Mouse (Mus musculus): ENCODE data around the gene Plin1.

Plin1 gene

DNA sequence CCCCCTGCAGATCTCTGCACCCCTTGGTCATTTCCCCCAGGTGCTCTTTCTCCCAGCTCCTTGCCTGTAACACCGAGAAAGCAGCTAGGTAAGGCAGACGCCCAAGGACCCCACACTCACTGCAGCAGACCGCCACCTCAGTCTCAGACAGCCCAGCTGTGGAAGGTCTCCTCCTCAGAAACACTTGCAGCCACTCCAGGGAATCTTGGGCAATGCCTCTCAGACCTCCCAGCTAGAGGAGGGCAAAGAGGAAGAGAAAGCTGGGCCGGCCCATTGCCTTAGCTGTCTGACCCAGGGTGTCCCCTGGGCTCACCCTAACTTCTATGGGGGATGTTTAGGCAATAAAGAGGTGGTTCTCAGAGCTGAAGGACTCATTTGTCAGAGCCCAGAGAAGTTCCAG is at the start of gene Plin1:
Plin1 (minus strand) TSS at position 282 of the 400 bp plus-strand sequence.
- DNase-seq (ENCODE audit: low spot score in 2 of 2) = no peak

DNA sequence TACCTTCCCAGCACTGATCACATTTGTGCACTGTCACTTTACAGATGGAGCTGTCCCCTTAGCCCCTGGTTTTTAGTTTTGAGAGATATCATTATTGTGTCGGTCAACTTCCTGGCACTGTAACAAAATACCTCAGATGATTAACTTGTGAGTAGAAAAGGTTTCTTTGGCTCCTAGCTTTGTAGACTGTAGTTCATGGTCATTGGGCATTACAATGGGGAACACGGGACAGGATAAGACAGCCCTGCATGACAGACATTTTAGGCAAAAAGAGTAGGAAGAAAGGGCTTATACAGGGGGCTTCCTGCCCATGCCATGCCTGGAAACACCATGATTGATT is 49.8 kb upstream of the Plin1 start:
- no peak for DNase-seq (ENCODE audit: low spot score in 2 of 2)

DNA sequence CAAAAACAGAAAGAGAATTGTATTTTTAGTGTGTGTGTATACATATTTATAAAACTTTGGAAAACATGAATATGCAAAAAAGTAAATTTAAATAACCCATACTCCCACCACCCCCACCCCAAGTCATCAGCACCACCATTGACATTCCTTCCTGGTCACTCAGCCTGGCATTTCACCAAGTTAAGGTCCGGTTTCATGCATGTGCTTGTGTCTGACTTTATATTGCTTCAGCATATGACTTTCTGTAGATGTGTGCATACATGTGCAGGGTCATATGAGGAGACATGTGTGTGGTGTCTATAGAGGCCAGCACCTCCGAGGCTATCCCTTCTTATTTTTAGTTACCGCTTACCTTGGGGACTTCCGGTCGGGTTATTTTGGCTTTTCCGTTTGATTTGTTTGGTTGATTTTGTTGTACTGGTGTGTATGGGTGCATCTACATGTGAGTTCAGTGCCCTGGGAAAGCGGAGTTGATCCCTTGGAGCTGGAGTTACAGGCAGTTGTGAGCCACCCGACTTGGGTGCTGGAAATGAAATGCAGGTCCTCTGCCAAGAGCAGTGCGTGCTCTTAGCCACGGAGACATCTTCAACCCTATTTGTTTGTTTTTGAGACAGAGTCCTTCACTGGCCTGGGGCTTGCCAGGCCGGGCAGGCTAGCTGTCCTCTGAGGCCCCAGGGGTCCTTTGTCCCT is 49.3 kb upstream of the Plin1 start:
- DNase-seq (ENCODE audit: low spot score in 2 of 2) = no peak

DNA sequence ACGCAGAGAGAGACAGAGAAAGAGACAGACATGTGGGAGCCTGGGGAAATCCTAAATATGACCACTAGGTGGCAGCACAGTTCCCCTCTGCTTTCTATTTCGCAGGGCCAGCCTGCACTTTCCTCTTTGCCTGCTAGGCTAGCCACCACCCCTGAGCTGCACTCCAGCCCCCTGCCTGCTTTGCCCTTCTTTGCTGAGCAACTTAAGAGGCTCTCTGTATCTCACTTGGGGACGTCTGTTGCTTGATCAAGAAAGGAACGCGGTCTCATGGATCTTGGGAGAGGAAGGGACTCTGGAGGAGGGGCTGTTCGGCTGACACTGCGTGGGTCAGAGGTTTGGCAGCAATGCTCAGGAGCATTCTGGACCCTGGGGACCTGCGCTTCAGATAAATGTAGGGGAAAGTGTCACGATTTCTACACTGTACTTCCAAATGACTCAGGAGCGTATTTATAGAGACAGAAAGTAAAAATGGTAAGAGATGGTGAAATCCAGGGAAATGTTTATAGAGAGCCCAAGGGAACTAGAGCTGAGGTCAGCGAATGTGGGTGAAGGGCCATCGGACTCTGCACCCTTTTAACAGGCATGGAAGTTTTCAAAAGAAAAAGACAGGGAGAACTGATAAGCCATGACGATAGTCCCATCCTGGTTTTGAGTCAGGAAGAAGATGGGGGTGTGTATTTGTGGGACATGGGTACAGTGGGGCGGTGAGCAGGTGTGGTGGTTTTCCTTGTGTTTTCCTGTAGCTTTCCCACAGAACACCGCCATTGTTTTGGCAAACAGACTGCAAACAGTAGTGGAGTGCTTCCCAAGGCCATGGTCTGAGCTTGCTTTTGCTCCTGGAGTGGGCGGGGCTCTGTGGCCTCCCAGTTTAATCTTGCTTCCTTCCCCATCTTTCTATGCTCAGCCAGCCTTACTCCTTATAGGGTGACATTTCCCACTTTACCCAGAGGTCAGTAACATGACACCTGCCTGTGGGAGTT is 48.2 kb upstream of the Plin1 start:
- peak; percentile 48 to 53 for DNase-seq (ENCODE audit: low spot score in 2 of 2)

DNA sequence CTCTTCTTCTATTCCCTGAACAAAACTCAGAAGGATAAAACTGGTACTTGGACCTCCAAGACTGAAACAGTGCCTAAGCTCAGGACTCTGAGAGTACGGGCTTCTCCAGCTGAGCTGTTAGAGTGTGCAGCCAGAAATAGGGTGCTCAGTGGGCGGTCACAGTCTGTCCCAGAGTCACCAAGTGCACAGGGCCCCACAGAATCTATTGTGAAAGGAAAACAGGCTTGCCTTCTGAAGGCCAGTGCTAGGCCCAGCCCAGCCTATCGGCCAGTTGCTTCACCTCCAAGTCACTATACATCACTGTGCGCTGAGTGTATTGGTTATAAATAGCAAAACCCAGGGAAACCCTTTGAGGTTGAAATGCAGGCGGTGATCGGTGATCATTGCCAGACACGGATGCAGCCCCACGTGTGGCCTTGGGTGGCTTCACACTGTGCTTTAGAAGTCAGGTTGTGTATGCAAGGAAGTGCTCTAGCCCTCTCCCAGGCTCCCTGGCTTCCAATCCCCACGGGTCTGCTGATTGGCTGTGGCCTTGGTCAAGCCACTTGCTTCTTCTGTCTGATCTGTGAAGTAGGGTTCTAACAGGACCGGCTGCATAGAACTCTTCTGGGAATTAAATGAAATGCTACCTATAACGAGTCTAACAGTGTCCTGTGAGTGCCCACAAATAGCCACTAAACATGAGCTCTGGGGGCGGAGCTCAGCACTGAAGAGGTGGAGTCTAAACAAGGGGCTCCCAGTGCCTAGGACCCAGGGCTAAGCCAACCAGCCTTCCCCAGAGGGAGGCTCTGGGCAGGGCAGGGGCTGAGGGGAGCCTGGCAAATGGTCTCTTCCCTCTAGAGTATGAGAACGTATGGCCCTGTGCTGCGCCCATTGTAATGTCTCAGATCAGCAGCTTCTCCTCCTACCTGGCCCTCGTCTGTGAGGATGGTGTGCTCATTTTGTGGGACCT is 39.1 kb upstream of the Plin1 start:
- no peak for DNase-seq (ENCODE audit: low spot score in 2 of 2)

DNA sequence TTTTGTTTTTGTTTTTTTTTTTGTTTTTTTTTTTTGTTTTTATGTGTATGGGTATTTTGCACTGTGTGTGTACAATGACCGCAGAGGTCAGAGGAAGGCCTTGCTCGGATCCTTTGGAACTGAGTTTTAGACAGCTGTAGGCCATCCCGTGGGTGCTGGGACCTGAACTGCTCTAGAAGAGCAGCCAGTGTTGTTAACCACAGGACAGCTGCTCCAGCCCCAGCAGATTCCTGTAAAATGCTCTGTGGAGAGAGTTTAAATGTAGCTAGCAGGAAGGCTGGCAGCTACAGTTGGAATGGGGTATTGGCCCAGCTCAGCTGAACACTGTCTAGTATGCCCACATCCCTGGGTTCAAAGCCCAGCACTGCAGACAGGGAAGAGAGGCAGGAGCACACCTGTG is 37.0 kb upstream of the Plin1 start:
- no peak for DNase-seq (ENCODE audit: low spot score in 2 of 2)

DNA sequence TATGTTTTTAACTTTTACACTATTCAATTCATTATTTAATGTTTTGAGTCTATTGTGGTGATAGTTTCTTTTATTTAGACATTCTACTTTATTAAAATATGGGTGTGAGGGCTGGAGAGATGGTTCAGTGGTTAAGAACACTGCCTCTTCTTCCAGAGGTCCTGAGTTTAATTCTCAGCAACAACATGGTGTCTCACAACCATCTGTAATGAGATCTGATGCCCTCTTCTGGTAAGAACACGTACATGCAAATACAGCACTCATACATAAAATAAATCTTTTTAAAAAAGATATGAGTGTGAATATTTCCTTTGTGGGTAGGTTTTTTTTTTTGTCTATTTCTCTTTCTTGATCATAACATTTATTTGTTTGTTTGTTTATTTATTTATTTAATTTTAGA is 33.3 kb upstream of the Plin1 start:
- DNase-seq (ENCODE audit: low spot score in 2 of 2) = no peak

DNA sequence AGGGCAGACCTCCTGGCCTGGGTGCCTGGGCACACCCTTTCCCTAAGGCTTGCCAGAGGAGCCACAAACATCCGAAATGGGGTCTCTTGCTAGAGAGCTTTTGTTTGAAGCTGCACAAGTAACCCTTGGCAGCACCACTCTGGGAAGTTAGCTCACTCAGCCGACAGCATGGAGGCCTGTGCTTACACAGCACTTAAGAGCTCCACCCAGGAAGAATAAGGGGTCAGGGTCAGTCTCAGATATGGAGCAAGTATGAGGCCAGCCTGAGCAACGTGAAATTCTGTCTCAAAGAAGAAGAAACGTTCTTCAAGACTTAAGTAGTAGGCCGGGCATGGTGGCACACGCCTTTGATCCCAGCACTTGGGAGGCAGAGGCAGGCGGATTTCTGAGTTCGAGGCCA is 29.4 kb upstream of the Plin1 start:
- no peak for DNase-seq (ENCODE audit: low spot score in 2 of 2)

DNA sequence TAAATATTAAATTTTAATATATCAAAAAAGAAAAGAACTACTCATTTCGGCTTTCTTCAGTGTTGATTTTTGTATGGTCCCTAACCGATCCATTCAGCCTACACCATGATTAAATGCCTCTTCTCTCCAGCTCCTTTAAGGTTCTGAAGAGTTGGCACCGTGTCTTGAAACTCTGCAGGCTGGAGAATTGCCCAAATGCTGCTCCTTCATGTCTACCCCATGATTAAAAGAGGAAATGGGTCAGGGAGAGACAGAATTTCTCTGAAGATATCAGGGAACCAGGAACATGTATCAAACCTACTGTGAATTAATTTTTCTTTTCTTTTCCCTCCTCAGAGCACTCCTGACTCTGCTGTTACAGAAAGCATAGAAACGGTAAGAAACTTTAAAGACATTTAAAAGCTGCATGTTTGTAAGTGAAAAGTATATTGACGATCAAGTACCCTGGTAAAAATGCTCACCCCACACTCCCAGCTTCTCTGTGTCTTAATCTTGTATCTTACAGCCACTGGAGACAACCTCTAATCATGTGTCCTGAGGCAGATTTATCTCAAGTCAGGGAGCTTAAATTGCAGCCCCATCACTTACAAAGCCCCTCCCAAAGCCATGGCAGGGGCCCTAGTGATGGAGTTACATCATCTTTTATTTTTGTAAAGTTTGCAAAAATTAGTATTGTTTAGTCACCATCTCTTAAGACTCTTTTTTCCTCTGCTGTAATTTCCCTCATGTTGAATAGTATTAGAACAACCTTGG is 28.6 kb upstream of the Plin1 start:
- DNase-seq (ENCODE audit: low spot score in 2 of 2) = no peak

DNA sequence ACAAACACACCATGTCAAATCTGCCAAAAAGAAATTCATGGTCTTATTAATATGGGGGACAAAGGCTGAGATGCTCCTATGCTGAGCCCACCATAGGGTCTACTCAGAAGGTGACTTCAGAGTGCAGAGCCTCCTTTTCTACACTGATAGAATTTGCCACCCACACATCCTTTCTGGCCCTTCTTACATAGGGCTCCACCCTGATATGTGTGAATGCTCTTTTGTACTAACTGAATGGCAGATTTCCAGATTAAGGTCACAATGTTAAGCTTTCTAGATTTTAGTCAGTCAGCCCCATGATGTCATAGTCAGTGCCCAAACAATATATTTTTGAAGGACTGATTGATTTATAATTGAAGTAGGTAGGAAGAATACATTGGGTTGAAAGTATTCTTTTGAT is 27.1 kb upstream of the Plin1 start:
- no peak for DNase-seq (ENCODE audit: low spot score in 2 of 2)

DNA sequence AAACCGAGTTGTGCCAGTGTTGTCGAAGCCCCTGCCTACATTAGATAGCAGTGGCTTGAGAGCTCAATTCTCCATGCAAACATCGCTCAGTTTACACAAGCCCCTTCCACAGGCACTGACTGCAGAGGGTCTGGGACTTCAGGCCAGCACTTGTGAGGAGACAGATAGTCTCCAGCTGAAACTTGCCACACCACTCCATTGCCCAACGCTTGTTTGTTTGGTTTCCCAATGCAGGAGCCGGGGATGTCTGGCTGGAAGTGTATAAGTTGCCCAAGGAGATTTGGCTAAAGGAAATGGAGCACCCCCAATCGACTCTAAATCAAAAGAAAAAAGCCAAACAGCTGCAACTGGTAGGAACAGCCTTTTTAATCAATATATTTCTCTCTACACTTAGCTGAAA is 25.5 kb upstream of the Plin1 start:
- DNase-seq (ENCODE audit: low spot score in 2 of 2) = no peak

DNA sequence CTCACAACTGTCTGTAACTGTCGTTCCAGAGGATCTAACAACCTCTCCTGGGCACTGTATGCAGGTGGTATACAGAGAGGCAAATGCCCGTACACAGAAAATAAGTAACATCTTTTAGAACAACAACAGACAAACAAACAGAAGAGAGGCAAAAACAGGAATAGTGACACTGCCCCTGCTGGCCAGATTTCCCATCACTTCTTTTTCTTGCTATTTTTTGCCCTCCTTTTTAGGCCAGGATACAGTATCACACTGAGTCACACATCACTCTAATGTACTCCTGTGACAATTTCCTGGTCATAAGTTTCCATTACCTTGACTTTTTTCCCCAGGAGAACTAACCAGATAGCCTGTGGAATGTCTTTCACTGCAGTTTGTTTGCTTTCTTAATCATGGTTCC is 23.6 kb upstream of the Plin1 start:
- DNase-seq (ENCODE audit: low spot score in 2 of 2) = no peak

DNA sequence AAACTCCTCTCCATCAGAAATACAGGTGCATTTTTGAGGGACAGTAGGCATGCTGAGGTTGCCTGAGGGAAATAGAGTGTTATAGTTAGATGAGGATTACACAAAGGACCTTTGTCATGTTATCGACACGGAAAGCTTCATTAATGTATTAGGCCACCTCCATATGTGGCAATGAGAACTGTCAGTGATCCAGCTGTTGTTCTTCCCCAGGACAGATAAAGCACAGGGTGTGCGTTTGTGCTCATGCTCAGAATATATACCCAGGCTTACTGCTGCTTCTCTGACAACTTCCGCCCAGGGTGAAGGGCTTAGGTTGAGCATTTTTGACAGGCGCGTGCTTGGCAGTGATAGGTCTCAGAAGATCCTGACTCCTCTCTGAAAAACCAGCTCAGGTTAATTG is 16.8 kb upstream of the Plin1 start:
- DNase-seq (ENCODE audit: low spot score in 2 of 2) = no peak

DNA sequence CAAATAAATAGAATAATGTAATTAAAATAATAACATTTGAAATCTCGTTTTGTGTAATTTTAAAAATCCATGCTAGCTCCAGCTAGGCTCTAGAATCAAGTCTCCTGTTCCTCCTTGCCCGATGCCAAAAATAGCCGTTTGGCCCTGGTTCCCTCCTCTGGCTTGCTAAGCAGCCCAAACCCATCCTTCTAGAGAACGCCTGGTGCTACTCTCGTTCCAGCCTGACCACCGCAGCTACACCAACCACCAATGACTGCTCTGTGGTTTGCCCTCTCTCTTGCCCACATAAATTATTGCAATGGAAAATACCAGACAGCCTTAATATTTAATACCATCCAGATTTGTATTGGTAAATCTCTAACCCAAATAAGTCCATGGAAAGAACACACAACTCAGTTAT is 15.0 kb upstream of the Plin1 start:
- DNase-seq (ENCODE audit: low spot score in 2 of 2) = no peak

DNA sequence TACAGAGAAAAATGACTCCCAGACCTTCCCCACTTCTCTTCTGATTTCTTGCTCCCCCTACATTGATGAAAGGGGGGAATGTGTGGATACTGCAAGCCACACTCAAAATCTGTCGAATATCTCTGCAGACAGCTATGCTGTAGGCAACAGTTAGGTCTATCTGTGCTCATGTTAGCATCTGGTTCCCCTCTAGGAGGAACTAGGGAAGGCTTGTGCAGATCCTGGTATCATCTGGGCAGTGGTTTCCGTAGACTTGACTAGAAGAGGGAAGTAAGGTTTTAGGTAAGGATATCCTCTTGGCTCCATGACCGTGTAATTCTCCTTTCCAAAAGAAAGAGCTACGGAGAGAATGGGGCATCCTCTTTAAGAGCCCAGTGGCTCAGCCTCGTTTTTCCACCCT is 11.9 kb upstream of the Plin1 start:
- no peak for DNase-seq (ENCODE audit: low spot score in 2 of 2)

DNA sequence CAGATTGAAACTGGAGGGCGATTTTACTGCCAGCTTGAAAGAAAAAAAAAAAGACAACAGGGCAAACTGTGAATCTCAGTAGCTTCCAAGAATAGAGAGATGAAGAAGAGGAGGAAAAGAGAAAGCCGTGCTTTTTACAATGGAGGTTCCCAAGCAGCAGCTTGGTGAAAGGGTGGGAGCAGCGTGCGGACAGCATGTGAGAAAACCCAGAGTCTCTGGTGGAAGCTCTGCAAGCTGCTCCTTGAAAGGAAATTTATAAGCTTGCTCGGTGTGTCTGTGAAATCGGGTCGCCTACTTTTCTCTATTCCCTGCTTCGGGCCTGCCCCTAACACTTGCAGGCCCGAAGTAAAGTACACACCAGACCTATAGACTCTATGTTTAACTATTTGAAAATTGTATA is 11.3 kb upstream of the Plin1 start:
- DNase-seq (ENCODE audit: low spot score in 2 of 2) = no peak

DNA sequence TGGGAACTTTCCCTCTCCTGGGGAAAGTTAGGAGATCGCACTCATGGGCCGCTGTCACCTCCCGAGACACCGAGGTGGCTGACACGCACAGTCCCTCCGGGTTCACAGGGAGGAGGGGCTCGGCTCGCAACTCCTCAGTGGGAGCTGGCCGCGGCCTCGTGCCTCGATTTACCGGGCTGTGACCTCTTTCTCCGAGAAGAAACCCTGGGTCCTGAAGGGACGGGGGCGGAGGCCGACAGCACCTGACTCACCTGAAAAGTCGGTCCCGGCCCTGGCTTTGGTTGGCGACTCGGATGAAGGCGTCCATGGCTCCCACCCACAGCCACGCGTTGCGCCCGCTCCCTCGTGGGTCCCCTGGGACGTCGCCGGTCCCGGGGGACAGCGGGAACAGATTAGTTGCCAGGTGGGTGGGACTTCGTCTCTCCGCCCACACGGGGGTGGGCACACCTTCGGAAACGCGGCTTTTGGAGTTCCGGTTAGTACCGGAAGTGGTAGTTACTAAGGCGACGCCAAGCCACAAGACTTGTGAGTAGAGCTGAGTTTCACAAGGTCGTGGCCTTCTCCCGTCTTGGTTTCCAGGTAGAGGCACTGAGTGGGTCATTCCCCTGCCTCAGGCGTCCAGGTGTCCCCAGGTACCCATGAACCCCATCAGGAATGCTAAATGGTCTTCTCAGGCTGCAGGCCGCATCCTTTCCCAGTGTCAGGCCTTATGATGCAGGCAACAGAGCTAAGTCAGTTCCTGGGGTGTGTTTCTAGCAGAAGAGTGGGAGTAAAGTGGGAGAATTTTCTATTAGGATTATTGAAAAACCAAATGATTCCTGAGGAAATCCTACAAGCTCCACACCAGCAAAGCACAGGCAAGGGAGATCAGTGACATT is 10.2 kb upstream of the Plin1 start, which contains the start of the genes Pex11a and Wdr93:
Pex11a (minus strand) TSS at position 473 of the 878 bp plus-strand sequence.
Wdr93 (plus strand) TSS at position 505 of the 878 bp plus-strand sequence.
- peak; percentile 67 to 81 for DNase-seq (ENCODE audit: low spot score in 2 of 2)

DNA sequence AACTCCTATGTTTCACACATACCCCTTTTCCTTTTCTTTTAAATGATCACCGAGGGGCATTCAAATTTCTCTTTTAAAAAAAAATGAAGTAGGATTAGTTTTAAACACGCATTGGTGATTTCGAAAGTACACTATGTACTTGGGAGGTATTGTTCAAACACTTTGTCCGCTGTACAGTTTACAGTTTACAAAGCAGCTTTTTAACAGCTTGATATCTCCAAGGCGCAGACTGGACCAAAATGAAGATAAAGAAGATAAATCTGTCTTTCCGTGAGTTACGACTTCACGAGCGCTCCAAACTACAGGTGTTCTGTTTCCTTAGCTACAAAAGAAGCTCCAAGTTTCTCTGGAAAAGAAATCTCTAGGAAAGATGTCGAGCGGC is 9.6 kb upstream of the Plin1 start:
- no peak for DNase-seq (ENCODE audit: low spot score in 2 of 2)

DNA sequence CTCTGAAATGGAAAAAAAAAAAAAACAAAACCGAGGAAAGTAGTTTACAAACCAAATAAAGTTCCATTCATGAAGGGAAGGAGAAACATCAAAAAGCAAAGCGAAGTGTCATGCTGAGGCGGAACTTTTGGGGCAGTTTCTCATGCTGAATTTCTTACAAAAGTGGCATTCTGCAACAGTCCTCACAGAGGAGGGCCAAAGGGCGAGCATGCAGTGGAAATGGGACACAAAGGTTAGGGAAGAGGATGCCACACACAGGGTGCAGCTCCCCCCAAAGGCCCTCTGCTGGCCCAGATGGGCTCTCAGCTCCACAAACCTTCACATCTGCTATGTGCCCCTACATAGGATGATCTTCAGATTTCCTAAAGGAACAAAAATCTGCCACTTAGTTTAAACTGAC is 7.6 kb upstream of the Plin1 start:
- no peak for DNase-seq (ENCODE audit: low spot score in 2 of 2)

DNA sequence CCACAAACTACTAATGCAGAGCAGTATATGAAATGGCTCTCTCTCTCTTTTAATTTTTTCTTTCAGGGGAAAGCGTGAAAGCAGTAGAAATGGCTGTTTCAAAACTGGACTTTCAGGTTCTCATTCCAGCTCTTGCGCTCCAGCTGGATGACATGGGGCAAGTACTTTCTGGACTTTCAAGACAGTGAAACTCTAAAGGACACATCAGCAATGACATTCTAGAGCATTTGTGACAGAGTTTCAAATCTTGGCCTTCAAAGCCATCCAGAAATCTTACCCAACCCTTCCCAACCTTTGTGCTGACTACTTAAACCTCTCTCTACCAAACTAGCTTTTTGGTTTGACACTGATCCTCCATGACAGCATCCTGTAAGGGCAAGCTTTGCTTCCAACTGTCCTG is 6.2 kb upstream of the Plin1 start:
- no peak for DNase-seq (ENCODE audit: low spot score in 2 of 2)

Data from urinary bladder, adult 18-20 months (tissue).